Mouse (Mus musculus): ENCODE data around the gene Fiz1.
"Not testable (repeated sequence)": the region's sequence is repeated elsewhere in the genome, so short reads cannot be mapped to it uniquely, and the experiment has no call there.

Gene Fiz1

DNA sequence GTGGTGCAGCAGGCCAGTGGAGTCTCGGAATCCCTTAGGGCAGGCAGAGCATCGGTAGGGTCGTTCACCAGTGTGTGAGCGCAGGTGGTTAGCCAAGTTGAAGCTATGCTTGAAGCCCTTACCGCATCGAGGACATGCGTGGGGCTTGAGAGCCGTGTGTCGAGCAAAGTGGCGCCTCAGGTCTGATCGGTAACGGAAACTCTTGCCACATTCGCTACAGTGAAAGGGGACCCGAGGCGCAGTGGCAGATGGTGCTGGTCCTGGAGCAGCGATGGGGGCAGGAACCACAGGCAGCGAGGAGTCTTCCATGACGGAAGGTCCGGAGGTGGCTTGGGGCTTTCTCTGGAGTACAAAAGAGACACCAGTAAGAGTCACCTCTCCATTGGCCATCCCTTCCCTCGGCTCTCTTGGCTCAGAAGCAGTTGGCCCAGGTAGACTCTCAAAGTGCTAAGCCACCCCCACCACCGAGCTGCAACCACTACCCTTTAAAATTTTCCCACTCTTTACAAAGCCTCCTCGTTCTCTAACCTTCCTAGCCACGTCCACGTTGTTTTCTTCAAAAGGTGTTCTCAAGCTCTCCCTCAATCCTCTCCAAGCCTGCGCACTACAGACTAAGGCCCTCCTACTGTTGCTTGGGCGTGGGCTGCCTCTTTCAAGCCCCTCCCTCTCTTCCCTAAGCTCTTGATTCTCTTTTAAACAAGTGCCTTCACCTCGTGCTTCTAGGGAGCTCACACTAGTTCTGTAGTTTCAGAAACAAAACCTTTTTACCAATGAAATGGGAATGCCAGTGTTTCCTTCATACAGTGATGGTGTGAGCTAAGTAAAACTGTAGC is 1.6 kb downstream of the Fiz1 start:
- no peak for ATAC-seq (ENCODE audit: insufficient number of reproducible peaks, low FRiP score, low TSS enrichment)

DNA sequence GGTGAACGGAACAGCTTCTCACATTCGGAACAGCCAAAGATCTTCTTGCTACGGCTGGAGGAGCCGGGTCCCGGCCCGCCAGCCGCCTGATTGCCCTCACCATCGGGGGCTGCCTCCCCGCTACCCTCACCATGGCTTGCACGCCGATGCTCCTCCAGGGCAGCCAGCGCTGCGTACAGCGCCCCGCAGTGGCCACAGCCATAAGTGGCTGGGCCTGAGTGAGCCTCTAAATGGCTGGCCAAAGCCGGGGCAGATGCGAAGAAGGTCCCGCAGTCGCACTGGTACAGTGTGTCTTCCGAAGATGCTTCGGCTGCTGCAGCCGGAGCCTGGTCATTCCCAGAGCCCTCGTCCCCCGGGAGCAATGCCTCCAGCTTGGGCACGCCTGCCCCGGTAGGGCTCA is 6.3 kb downstream of the Fiz1 start:
- ATAC-seq (ENCODE audit: insufficient number of reproducible peaks, low FRiP score, low TSS enrichment) = no peak

DNA sequence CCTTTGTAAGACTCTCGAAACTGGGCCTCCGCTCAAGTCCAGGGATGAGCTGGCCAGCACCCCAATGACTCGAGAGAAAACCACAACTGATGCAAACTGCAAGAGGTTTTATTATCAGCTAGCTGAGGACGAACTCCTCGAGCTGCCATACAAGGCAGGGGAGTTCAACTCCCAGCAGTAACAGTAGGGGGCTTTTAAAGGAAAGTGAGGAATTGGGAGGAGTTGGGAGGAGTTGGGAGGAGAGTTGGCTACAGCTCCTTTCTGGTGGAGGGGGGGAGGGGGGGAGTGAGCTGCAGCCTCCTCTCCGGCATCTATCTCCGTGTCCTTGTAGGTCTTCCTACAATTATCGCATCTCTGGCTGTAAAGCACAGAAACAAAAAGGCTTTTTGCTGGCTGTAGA is 11.6 kb downstream of the Fiz1 start:
- ATAC-seq (ENCODE audit: insufficient number of reproducible peaks, low FRiP score, low TSS enrichment) = not testable (repeated sequence)

DNA sequence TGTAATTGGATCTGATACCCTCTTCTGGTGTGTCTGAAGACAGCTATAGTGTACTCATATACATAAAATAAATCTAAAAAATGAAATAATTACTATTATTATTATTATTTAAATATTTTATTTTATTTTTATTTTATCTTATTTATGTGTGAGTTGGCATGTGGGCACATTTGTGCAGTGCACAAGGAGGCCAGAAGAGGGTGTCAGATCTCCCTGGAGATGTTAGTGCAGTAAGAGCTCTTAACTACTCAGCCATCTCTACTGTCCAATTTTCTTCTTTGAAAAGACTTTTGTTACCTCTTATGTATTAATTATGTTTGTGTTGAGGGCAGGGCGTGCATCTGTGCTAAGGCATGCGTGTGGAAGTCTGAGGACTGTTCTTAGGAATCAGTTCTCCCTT is 14.6 kb downstream of the Fiz1 start:
- ATAC-seq (ENCODE audit: insufficient number of reproducible peaks, low FRiP score, low TSS enrichment) = no peak

DNA sequence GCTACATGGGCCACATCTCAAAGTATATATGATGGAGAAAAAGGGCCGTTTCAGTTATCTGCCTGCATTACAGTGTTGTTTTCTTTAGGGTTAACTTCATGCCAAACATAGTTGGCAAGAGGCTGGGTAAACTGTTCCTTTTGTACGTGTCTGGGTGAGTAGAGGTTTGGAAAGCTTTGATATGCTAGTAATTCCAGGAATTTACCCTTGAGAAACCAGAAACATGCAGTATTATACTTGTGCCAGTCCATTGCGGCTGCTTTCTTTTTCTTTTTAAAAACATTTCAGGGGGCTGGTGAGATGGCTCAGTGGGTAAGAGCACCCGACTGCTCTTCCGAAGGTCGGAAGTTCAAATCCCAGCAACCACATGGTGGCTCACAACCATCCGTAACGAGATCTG is 17.6 kb downstream of the Fiz1 start:
- ATAC-seq (ENCODE audit: insufficient number of reproducible peaks, low FRiP score, low TSS enrichment) = no peak

DNA sequence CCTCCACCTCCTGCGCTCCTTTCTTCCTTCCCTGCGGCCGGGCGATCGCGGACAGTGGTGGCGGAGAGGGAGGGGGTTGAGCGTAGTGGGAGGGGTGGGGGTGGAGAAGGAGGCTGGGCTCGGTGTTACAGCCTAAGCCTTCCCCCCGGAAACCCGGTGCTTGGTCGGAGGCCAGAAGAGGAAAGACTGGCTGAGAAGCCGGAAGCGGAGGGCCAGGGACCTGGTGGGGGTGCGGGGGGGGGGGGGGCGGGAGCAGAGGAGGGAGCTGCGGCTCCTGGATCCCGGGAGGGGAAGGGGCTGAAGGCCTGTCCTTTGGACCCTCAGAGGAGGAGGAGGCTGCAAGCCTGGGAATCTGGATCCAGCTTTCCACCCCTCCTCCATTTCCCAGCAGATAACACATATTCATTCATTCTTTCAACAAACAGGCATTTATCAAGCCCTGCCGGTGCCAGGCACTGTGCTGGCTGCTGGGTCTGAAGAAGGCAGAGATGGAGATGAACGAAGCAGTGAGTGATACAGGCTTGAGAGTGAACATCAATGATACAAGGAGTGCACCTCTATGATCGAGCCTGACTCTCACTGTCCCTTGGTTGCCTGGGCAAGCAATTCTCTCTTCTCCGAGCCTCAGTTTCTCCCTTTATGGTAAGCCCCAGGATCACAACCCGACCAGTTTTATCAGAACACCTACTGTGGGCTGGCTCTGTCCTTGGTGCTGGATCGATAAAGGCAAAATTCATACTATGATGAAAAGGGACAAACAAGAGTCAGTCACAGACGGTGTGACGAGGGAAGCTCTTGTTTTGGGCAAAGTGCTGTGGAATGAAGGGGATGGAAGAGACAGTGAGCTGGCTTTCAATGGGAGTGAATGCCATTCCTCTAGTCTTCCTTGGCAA is 18.2 kb downstream of the Fiz1 start, which contains the start of gene Zfp579:
Gene Zfp579 (minus strand): TSS at position 156 of the 893 bp plus-strand sequence.
- ATAC-seq (ENCODE audit: insufficient number of reproducible peaks, low FRiP score, low TSS enrichment) = peak; percentile 50

DNA sequence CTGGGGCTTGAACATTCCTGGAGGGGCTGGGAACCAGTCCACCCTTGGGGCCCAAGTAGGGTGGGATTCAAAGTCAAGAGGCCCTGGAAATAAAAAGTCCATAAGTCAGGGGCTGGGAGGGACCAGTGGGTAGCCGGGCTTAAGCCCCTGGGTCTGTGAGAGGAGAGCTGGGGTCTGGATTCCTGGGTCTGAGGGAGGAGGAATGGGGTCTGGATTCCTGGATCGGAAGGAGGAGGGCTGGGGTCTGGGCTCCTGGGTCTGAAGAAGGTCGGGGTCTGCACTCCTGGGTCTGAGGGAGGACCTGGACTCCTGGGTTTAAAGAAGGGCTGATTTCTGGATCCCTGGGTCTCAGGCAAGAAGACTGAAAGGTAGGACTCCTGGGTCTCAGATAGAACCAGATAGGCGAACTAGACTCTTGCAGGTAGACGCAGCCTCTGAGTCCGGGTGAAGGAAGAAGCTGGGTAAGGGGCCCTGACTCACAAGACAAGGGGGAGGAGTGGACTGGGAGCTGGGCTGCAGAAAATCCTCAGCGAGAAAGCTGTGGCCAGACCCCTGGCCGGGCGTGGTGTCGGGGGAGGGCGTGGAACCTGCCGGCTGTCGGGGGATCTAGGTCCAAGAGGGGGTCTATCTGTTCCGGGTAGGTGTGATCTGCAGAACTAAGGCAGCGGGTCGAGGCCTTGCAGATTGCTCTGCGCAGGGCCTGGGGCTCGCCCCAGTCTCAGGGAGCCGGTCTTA is 19.1 kb downstream of the Fiz1 start:
- ATAC-seq (ENCODE audit: insufficient number of reproducible peaks, low FRiP score, low TSS enrichment) = no peak

DNA sequence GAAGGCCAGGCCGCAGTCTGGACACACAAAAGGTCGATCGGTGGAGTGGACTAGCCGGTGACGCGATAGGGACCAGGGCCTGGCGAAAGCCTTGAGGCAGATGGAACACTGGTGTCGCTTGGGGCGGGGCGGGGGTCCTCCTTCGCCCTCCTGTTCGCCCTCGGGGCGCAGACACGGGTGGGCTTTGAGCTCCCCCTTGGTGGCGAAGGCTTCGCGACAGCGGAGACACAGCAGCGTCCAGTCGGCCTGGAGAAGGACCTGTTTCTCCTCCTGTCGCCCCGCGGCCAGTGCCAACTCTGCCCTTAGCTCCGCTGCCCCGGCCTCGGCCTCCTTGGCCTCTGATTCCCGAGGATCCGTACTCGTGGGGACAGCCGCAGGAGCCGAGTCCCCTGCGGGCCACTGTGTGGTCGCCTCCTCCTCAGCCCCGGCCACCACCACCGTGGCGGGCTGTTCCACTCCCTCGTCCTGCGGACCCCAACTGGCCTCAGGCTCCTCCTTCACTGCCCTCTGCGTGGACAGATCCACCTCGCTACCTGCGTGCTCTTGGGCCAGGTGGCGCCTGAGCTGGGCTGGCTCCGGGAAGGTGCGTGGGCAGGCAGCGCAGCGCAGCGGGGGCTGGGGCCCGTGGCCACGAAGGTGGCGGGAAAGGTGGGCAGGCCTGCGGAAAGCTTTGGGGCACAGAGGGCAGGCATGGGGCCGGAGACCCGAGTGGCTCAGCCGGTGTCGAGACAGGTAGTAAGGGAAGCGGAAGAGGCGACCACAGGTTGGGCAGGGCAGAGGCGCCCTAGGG is 20.3 kb downstream of the Fiz1 start:
- no peak; the same call in 1 of the 2 replicates for ATAC-seq (ENCODE audit: insufficient number of reproducible peaks, low FRiP score, low TSS enrichment)

DNA sequence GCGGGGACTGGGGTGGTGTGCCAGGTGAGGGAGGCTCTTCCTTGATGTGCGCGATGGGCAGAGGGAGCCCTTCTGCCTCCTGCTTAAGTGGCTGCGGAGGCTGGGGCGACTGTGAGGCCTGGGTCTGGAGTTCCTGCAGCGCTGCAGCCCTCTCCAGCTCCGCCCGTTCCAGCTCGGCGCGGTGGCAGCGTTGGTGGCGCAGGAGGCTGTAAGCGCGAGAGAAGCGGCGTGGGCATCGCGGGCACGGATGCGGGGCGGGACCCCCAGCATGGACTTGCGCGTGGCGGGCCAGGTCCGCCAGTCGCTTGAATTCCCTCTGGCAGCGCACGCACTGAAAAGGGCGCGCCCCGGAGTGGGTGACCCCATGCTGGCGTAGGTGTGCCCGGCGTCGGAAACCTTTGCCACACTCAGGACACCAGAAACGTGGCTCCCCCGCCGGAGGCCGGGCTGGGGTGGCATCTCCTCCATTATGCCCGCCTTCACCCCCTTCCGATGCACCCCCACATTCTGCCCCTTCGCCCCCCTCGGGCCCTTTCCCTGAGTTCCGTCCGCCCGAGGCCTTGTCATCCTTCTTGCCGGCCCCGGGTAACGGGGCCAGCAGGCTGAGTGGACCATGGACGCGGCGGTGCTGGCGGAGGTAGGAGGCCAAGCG is 21.0 kb downstream of the Fiz1 start:
- ATAC-seq (ENCODE audit: insufficient number of reproducible peaks, low FRiP score, low TSS enrichment) = no peak

DNA sequence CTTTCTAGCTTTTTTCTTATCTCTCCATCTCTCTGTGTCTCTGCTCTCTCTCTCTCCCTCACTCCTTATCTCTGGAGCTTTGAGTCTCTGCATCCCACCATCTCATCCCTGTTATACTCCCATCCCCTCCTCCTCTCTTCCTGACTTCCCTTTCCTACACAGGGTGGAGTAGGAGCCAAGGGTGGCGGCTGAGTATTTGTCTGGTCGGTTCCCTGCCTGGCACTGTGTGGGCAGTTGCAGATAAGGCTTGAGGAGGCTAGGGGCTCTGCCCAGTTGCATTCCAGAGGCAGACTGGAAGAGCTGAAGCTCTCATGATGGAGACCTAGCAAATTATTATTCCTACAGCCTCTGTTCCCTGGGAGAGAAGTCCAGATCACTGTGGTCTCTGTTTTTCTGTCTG is 26.2 kb downstream of the Fiz1 start:
- no peak for ATAC-seq (ENCODE audit: insufficient number of reproducible peaks, low FRiP score, low TSS enrichment)

DNA sequence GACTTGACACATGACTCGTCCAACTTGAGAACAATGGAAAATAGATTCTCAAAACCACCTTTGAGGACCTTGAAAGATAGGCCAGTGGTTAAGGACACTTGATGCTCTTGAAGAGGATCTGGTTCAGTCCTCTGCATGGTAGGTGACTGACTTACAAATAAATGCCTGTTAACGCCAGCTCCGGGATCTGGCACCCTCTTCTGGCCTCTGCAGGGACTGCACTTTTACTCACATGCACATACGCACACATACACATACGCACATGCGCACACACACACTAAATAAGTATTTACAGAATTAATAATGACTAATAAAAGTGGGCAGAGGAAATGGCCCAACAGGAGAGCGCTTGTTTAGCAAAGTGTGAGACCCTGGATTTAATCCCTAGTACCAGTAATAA is 37.7 kb downstream of the Fiz1 start:
- ATAC-seq (ENCODE audit: insufficient number of reproducible peaks, low FRiP score, low TSS enrichment) = no peak

DNA sequence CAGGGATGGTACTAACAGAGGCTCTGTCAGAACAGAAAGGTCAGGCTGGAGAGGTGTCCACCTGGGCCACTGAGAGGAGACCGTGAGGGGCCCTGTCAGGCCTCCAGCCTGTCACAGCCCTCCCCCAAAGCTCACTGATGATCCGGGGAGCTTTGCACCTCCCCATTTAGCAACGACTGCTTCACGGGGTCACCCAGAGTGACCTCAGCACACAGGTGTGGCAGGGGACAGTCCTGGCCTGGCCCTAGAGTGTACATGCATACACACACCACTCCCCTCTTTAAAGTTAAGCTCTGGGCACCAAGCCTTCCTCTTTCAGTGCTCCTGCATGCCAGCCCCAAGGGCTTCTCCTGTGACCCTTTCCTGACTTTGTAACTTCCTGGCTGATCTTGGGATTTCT is 39.0 kb downstream of the Fiz1 start:
- ATAC-seq (ENCODE audit: insufficient number of reproducible peaks, low FRiP score, low TSS enrichment) = no peak

DNA sequence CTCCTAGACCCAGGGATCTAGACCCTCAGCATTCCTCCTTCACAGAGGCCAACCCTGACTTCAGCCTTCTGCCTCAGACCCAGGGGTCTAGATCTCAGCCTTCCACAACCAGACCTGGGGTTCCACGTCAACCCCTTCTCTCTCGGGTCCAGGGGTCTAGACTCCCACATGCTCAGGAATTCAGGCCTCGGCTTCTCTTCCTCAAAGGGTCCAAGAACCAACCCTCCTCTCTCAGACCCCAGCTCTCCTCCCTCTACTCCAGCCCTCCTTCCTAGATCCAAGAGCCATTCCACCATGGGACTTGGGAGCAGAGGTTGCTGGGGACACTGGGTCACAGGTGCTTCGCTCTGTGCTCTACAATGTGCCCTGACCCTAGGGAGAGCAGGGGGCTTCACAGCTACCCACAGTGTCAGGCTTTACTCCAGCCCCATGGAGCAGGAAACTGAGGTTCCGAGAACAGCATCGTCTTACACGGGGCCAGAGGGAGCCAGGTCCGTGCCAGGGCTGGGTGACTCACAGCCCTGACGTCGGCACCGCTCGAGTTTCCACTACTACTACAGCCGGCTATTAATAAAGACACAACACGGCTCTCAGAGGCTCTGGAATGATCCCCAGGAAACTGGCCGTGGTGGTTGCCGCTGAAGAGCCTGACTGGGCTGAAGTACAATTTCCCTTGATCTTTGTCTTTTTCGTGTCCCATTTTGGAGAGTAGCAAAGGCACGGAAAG is 42.0 kb downstream of the Fiz1 start:
- no peak for ATAC-seq (ENCODE audit: insufficient number of reproducible peaks, low FRiP score, low TSS enrichment)

DNA sequence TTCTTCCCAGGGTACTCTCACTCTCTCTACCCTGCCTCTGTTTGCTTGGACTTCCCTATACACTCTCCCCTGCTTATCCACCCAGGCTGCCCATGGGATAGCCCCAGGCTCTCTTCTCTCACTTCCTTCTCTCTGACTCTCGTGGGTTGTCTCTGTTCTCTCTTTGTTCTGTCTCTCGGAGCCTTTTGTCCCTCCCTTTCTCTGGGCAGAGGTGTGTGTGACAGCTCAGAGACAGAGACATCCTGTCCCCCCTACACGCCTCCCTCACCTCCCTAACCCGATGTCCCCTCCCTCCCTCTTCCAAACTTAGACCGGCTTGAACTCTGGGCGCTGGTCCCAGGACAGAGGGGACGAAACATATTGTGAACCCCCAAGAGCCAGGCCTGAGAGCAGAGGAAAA is 42.8 kb downstream of the Fiz1 start:
- ATAC-seq (ENCODE audit: insufficient number of reproducible peaks, low FRiP score, low TSS enrichment) = no peak

DNA sequence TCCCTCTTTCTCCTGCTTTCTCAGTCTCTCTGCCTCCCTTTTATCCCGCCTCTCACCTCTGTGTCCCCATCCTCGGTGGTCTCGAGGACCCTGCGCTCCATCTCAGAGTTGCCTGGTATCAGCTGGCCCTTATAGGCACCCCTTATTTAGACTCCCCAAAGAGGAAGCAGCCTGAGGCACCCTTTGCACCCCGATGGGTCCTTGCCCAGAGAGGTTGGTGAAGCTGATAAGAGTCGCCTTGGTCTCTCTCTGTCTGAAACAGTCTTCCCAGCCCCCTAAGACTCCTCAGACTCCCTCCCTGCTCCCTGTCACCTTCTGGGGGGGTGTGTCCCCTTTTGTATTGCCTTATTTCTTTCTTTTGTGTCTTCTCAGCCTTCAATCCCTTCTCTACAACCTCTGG is 43.4 kb downstream of the Fiz1 start, which contains the start of gene Sbk3:
Gene Sbk3 (minus strand): TSS at position 101 of the 400 bp plus-strand sequence.
- ATAC-seq (ENCODE audit: insufficient number of reproducible peaks, low FRiP score, low TSS enrichment) = no peak

DNA sequence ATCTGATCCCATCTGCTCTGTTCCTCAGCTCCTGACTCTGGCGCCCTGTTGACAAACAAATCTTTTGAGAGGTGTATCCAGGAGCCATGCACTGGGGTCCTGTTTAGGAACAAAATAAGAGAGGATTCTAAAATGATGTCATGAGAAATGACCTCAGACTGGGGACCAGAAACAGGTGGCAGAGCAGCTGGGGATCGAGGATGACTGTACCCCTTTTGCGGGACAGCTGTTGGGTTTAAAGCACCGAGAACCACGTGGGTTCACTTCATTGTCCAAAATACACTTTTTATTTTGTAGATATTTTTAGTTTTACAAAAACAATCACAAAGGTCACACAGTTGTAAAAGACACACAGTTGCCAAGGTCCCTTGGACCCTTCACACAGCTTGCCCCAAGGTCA is 49.5 kb downstream of the Fiz1 start:
- ATAC-seq (ENCODE audit: insufficient number of reproducible peaks, low FRiP score, low TSS enrichment) = no peak

DNA sequence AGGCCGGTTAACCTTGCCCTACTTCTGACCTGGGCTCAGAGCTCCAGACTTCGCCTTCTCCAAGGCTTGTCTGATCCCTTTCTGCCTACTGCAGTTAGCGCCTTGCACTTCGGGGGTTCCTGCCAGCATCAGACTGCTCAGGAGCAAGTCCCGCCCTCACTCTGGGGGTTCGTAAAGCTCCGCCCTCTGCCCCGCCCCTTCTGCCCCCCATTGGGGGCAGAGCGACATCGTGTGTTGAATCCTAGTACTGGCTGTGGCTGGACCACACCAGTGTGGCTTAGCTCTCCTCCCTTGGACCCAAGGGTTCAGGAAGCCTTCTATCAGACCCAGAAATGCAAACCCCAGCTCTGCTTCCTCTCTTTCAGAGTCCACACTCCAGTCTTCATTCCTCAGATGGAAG is 50.2 kb downstream of the Fiz1 start, which contains the start of gene Sbk2:
Gene Sbk2 (minus strand): TSS at position 135 of the 400 bp plus-strand sequence.
- no peak for ATAC-seq (ENCODE audit: insufficient number of reproducible peaks, low FRiP score, low TSS enrichment)

DNA sequence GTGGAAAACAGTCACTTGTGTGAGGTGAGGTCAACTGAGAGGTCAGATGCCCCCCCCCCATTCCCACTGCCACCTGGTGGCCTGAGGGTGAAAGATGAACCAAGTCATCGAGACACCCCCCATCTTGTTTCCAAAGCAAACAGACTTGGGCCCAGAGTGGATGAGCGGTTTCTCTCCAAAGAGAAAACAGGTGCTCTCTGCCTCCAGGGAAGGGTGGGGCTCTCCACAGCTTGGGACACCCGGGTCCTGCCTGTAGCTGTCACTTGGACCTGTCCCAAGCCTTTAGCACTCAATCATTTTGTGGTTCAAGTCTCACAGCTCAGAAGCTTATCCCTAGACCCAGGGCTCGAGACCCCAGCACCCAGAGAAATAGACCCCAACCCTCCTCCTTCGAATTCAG is 51.0 kb downstream of the Fiz1 start:
- no peak for ATAC-seq (ENCODE audit: insufficient number of reproducible peaks, low FRiP score, low TSS enrichment)

DNA sequence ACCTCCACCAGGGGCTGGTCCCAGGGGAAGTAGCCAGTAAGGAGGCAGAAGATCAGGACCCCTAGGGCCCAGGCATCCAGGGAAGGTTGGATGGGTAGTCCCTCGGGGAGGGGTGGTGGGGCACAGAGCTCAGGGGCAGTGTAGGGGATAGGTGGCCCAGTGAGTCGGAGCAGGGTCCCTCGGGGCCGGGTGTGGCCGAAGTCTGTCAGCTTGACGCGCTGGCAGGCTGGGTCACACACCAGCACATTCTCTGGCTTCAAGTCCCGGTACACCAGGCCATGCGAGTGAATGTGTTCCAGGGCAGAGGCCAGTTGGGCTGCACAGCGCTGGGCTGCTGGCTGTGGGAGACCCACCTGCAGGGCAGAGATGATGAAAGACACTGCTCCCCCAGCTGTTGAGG is 57.1 kb downstream of the Fiz1 start:
- ATAC-seq (ENCODE audit: insufficient number of reproducible peaks, low FRiP score, low TSS enrichment) = no peak

Measured in cerebellum, adult (tissue).